Mouse (Mus musculus) kidney, adult 8-10 months (tissue): ENCODE results near the gene Fam20b.

Experiments used
- DNase-seq, 2 experiments: peaks; one replicate each; pipeline ENCODE4 v3.0.0; 2022

The Fam20b gene

GRCm38 (mm10) chr1:156727234-156728108 lies 8.6 kb upstream of the Fam20b start:
- no peak for DNase-seq

GRCm38 (mm10) chr1:156722089-156722488 lies 3.2 kb upstream of the Fam20b start:
- no peak for DNase-seq

DNA sequence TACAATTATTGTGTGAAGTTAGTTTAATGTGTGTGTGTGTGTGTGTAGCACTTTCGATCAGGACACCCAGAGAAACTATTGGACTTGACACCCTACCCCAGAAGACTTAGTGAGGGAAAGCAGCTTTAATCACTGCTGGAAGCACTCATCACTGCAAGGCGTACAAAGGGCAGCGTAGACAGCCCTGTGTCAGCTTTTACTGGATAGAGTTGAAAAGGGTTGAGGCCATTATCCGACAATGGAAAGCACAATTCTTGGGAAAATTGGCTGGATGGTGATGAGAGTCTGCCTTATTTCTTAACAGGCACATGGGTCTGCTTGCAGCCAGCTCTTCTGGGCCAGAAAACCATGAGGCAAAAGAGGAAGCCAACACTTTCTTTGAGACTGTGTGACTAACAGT lies 1.2 kb upstream of the Fam20b start:
- DNase-seq, result peak in 1 of 2 experiments; percentile 22

DNA sequence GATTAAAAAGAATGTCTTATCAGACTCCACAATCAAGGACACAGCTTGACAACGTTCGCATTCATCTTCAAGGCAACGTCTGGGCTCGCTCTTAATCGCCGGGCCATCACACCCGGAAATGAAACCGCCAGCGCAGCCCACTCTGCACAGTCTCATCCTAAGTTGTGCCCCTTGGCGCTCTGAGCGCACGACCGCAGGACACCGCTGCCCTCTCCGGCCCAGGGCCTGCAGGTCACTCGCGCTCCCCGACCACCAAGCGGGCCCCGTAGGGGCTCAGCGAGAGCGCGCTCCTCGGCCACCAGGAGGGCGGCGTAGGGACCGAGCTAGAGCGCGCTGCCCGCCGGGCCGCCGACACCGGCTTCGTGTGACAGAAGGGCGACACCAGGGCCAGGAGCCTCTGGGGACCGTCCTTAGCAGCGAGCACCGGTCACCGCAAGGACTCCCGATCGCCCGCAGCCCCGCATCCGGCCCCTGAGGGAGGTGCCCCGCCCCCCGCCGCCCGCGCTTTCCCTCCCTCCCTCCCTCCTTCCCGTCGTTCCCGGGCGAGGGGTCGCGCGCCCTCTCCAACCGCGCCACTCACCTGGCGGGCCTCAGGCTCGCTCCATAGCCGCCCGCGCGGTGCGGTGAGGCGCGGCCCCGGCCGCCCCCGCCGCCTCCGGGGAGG lies 468 bp downstream of the Fam20b start:
- DNase-seq, result peak in 1 of 2 experiments; percentile 47

- peak; percentile 46 to 84 for DNase-seq
Observed at GRCm38 (mm10) chr1:156717751-156718285, 1.1 kb downstream of the Fam20b start.

DNA sequence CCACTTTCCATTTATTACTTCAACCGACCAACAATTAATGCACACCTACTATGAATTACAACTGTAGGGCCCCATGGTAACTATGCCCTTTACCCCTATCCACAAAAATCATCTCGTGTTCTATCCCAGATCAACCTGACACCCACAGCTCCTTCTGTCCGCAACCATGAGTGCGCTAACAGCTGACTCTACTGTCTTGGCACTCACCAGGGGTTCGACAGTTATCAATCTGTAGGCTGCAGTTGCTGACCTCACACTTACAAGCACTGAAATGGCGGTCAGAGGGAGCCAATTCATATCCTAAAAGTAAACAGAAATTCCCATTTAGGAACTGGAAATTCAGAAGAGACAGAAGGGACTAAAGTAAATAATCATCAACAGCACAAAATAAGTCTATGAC lies 2.2 kb downstream of the Fam20b start:
- no peak for DNase-seq

- no peak for DNase-seq
Observed at GRCm38 (mm10) chr1:156710472-156711098, 8.3 kb downstream of the Fam20b start.

GRCm38 (mm10) chr1:156708672-156709071 lies 10.2 kb downstream of the Fam20b start:
- no peak for DNase-seq

GRCm38 (mm10) chr1:156705696-156706285 lies 13.1 kb downstream of the Fam20b start:
- no peak for DNase-seq

DNA sequence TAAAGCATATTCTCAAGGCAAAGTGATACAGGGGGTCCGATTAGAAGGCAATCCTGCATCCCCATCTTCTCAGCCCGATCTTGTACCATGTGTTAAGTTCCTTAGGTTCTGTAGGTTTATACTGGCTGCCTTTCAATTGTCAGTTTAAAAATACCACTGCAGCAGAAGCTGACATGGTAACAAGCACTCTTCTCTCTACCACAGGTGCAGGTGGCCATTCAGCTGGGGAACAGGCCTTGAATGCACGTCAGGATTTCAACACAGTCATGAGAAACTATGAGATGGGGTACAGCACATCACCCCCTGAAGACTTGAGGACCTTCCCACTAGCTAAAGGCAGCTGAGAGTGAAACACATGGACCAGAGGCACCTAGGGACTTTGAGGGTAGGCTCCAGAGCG lies 15.4 kb downstream of the Fam20b start:
- DNase-seq, result no peak

DNA sequence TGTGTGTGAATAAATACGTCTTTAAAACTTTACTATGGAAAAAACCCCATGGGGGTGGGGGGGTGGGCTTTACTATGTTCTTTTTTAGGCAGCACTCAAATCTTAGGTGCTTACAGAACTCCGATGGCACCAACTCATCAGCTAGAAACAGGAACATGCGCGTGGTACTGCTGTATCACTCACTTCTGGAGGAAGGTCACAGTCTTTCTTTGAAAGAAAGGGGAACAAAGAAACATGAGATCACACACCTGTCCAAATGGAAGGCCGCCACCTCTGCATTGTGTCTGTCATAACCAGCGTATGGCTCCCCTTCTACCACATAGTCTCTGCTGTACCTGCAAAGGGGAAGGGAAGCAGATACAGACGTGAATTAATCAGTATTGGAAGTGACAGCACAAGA lies 16.7 kb downstream of the Fam20b start:
- DNase-seq, result no peak

GRCm38 (mm10) chr1:156686025-156686661 lies 32.7 kb downstream of the Fam20b start:
- no peak for DNase-seq

- DNase-seq, result no peak
Observed at GRCm38 (mm10) chr1:156679599-156679998, 39.3 kb downstream of the Fam20b start.

DNA sequence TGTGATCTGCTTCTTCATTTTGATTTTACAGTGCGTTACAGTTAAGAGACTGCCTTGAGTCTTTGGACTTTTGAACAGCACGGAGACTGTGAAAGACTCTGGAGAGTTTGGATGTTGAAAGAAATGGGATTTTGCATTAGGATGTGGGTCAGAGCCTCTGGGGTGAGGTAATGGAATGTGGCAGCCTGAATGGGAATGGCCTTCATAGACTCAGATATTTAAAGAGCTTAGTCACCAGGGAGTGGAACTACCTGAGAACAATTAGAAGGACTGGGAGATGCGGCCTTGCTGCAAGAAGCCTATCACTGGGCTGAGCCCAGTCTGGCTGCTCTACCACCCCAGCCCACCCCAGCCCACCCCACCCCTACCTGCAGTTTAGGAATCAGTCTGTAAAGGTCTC lies 41.7 kb downstream of the Fam20b start:
- DNase-seq, result no peak

GRCm38 (mm10) chr1:156676596-156676995 lies 42.3 kb downstream of the Fam20b start:
- DNase-seq, result no peak

- DNase-seq, result peak; percentile 45 to 64
Observed at GRCm38 (mm10) chr1:156676171-156676570, 42.7 kb downstream of the Fam20b start.

- DNase-seq, result peak; percentile 77 to 82
Observed at GRCm38 (mm10) chr1:156674195-156675000, 44.5 kb downstream of the Fam20b start, which contains the start of gene Tor3a. TSS of gene Tor3a (minus strand) at chr1:156674356.

DNA sequence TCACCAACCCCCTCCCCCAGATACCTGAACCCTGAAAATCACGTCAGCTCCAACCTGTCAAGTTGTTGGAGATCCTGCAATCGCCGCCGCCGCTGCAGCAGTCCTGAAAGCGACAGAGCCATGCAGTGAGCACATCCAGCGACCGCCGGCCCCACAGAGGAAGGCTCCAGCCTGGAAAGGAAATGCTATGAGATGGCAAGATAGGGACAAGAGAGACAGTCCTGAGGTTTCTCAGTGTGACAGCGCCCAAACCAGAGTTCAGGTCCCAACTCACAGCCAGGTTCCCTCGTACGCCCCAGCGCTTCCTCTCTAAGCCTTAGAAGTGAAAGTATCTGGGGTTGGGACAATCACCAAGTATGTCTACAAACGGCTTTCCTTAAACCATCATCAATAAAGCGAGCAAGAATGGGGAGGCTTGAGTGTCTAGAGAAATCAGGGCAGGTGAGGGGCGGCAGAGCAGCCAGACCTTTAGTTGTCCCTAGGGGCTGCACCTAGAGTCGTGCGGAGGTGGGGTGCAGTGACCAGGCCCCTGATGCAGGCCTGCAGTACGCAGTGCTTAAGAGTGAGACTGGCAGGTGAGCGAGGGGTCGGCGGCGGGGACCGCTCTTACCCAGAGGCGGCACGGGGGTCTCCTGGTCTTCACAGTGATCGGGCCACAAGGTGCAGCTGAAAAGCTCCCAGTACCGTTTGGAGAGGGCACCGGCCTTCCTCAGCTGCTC lies 45.3 kb downstream of the Fam20b start:
- peak in 1 of 2 experiments; percentile 31 for DNase-seq

- no peak for DNase-seq
Observed at GRCm38 (mm10) chr1:156672720-156673475, 46.0 kb downstream of the Fam20b start.

DNA sequence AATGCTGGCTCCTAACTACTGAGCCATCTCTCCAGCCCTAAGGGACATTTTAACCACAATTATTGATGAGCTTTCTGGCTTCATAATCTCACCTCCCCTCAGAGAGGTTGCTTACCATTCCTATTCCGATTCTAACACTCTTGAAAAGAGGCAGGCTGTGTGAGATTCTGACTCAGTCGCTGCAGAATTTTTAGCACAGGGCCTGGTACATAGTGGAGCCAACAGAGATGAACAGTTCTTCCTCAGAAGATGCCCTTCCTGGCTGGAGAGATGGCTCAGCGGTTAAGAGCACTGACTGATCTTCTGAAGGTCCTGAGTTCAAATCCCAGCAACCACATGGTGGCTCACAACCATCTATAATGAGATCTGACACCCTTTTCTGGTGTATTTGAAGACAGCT lies 47.0 kb downstream of the Fam20b start:
- DNase-seq, result no peak
